Mouse (Mus musculus) embryonic facial prominence, embryonic 14.5 days (tissue): ENCODE data around the gene Ccl28. TPM values are rescaled to one million over a fixed set of nuclear protein-coding genes. Genes with fewer than 3 reads are reported as not detected.

Source experiments
- ATAC-seq: fragments of 200-750 bp; cut with Nextera tagmentation; 2 replicates; pipeline ENCODE4 v1.8.0; 2017; ENCODE audit warnings: low read depth, moderate number of reproducible peaks, moderate TSS enrichment
- DNase-seq: peaks from one replicate; pipeline ENCODE4 v3.0.0-alpha.2; 2015; ENCODE audit warnings: low spot score
- H3K27ac ChIP-seq: fragments of 300-500 bp; sonication (generic); replicated peaks from 2 replicates; pipeline ENCODE4 v1.5.1; 2014; ENCODE audit warnings: low read depth, mild to moderate bottlenecking, low read length, moderate library complexity
- H3K27me3 ChIP-seq: fragments of 300-500 bp; sonication (generic); replicated peaks from 2 replicates; pipeline ENCODE4 v1.6.1; 2014; ENCODE audit warnings: low read length; ENCODE audit not compliant: control insufficient read depth, insufficient read depth
- H3K36me3 ChIP-seq: fragments of 300-500 bp; sonication (generic); 2 replicates; pipeline ENCODE4 v1.6.1; 2014; ENCODE audit warnings: low read length, mixed read lengths; ENCODE audit not compliant: control insufficient read depth, insufficient read depth
- H3K4me1 ChIP-seq: fragments of 300-500 bp; sonication (generic); 2 replicates; pipeline ENCODE4 v1.6.1; 2014; ENCODE audit warnings: antibody characterized with exemption, low read length; ENCODE audit not compliant: control insufficient read depth, insufficient read depth
- H3K4me2 ChIP-seq: fragments of 300-500 bp; sonication (generic); 2 replicates; pipeline ENCODE4 v1.6.1; 2014; ENCODE audit warnings: low read depth, mild to moderate bottlenecking, low read length, moderate library complexity, mixed read lengths
- H3K4me3 ChIP-seq: fragments of 300-500 bp; sonication (generic); 2 replicates; pipeline ENCODE4 v1.5.1; 2014; ENCODE audit warnings: low read depth, mild to moderate bottlenecking, low read length
- H3K9ac ChIP-seq: fragments of 300-500 bp; sonication (generic); 2 replicates; pipeline ENCODE4 v1.6.1; 2014; ENCODE audit warnings: low read depth, mild to moderate bottlenecking, low read length, moderate library complexity, mixed read lengths
- H3K9me3 ChIP-seq: fragments of 300-500 bp; sonication (generic); 2 replicates; pipeline ENCODE4 v1.6.1; 2016; ENCODE audit warnings: low read length; ENCODE audit not compliant: control insufficient read depth
- WGBS: fragments of 180-500 bp; shearing (Covaris S2); extraction: QIAGEN DNeasy Blood & Tissue Kit; methylation state at CpG from one replicate; pipeline ENCODE4 v1.1.7; 2014; 5-methylcytosine and 5-hydroxymethylcytosine counted together
- polyA plus RNA-seq: library from polyadenylated mRNA; unstranded; fragments of >200 nt; fragmentation: Nextera tagmentation; extraction: Ambion mirVana; gene quantifications from 2 replicates; pipeline ENCODE4 v1.2.1, GENCODE M21; 2014

Gene Ccl28
- polyA plus RNA-seq, 1 experiment from 2014 or later = not detected

- DNase-seq (no peak), ATAC-seq (no peak)
- WGBS = 85% methylated on average over 5 of the region's 5 CpGs
Measured at GRCm38 (mm10) chr13:119639302-119639701, 15.7 kb downstream of the Ccl28 start.

GRCm38 (mm10) chr13:119640504-119640903 is 16.9 kb downstream of the Ccl28 start:
- Histone ChIP-seq H3K9me3 (no peaks in the 10 kb centered on the region), H3K36me3 (no peaks in the 10 kb centered on the region), H3K9ac (no peak overlapping the region), H3K27me3 (no peaks in the 10 kb centered on the region), H3K4me3 (no peak overlapping the region), H3K4me1 (no peaks in the 10 kb centered on the region), H3K4me2 (no peak overlapping the region), H3K27ac (no peak overlapping the region)
- peak; percentile 63 for DNase-seq
- ATAC-seq = no peak
- WGBS = 35% methylated on average over 4 of the region's 4 CpGs

More at GRCm38 (mm10) chr13:119639302-119639701, 15.7 kb downstream of the Ccl28 start:
- Histone ChIP-seq H3K27ac (no peak overlapping the region), H3K4me2 (no peak overlapping the region), H3K4me3 (no peak overlapping the region), H3K36me3 (no peaks in the 10 kb centered on the region), H3K9me3 (no peaks in the 10 kb centered on the region), H3K27me3 (no peaks in the 10 kb centered on the region), H3K4me1 (no peaks in the 10 kb centered on the region), H3K9ac (no peak overlapping the region)

GRCm38 (mm10) chr13:119641145-119641544 is 17.5 kb downstream of the Ccl28 start:
- H3K27me3 ChIP-seq = no peaks in the 10 kb centered on the region
- no peak for ATAC-seq
- no peak overlapping the region for H3K4me2 ChIP-seq
- no peak overlapping the region for H3K4me3 ChIP-seq
- no peaks in the 10 kb centered on the region for H3K9me3 ChIP-seq
- no peak overlapping the region for H3K27ac ChIP-seq
- no peak overlapping the region for H3K9ac ChIP-seq
- H3K36me3 ChIP-seq = no peaks in the 10 kb centered on the region
- WGBS = 73% methylated on average over 7 of the region's 7 CpGs
- H3K4me1 ChIP-seq = no peaks in the 10 kb centered on the region
- DNase-seq = no peak

DNA sequence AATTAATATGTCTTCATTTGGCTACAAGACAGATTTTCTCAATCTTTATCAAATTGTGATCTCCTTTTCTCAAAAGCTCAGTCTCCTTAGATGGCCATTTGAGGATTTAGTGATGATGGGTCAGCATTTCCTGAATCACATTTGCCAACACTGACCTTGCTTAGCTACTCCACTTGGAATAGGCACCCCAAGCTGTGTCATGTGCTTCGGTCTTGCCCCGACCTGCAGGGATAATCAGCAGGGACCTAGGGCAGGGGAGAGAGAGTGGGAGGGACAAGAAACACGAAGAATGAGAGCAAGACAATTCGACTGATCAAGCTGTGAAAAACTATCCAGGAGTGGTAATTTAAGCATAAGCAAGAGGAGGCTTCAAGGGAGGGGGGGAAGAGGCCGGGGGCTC is 21.1 kb downstream of the Ccl28 start:
- Histone ChIP-seq H3K9me3 (no peaks in the 10 kb centered on the region), H3K4me2 (no peak overlapping the region), H3K4me1 (no peaks in the 10 kb centered on the region), H3K36me3 (no peaks in the 10 kb centered on the region), H3K9ac (no peak overlapping the region), H3K27ac (no peak overlapping the region), H3K27me3 (no peaks in the 10 kb centered on the region), H3K4me3 (no peak overlapping the region)
- DNase-seq (no peak), ATAC-seq (no peak)
- 60% methylated on average over 5 of the region's 5 CpGs for WGBS

DNA sequence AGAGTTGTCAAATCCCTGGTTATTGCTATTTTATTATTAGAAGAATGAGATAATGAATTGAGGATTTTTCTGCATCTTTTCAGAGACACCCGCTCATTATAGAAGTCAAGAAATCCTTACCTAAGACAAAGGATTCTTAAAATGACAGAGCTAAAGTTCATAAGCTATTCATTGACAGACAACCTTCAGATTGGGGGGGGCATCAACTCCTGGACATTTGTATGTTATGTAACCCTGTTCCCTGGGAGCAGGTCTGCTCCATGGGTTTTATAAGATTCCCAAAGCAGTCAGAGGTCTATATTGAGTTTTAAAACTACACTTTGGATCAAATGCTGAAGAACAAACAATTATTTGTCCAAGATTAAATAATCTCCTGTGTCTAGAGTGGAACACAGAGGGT is 22.9 kb downstream of the Ccl28 start:
- Histone ChIP-seq H3K27ac (no peak overlapping the region), H3K9me3 (no peaks in the 10 kb centered on the region), H3K9ac (no peak overlapping the region), H3K4me3 (no peak overlapping the region), H3K4me2 (no peak overlapping the region), H3K27me3 (no peaks in the 10 kb centered on the region), H3K36me3 (no peaks in the 10 kb centered on the region), H3K4me1 (no peaks in the 10 kb centered on the region)
- ATAC-seq = no peak
- DNase-seq = no peak
- WGBS = 83% methylated on average over 1 of the region's 1 CpGs

DNA sequence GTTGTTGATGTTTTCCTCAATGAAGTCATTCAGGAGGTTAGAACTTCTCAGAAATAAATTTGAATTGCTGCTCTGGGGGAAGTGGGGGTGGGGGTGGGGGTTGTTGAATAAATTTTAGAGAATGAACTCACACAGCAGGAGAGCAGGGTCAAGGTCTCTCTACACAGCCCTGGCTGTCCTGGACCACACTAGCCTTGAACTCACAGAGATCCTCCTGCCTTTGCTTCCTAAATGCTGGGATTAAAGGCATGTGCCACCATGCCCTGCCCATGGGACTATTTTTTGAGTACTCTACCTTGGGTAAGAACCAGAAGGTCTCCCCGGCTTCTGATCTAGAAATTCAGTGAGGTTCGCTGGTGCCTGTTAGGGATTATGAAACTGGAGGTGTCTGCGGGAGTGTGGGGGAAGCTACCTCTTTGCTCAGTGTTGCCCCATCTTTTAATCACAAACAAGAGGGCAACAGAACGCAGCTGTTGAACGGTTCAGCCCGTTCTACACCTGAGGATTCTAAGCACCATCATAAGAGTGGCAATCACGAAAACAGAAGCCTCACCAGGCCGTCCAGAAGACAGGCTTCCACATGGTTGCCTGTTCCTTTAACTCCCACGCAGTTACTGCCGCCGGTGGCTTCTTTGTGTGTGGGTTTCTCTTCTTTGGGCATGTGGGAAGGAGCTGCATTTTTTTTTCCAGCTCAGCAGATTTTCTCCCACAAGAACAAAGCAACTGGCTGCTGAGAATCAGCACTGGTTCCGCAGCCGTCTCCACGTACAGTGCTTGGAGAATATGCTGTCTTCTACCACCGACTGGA is 25.5 kb downstream of the Ccl28 start:
- no peak for ATAC-seq

GRCm38 (mm10) chr13:119649699-119650046 is 26.1 kb downstream of the Ccl28 start:
- Histone ChIP-seq H3K27ac (no peak overlapping the region), H3K9ac (no peak overlapping the region), H3K9me3 (no peaks in the 10 kb centered on the region), H3K4me2 (no peak overlapping the region), H3K27me3 (no peaks in the 10 kb centered on the region), H3K4me3 (no peak overlapping the region), H3K36me3 (no peaks in the 10 kb centered on the region), H3K4me1 (no peaks in the 10 kb centered on the region)
- ATAC-seq (no peak), DNase-seq (no peak)
- WGBS = 84% methylated on average over 1 of the region's 1 CpGs

More for the DNA sequence above, 25.5 kb downstream of the Ccl28 start:
- Histone ChIP-seq H3K27me3 (no peaks in the 10 kb centered on the region), H3K4me2 (no peak overlapping the region), H3K9me3 (no peaks in the 10 kb centered on the region), H3K4me1 (no peaks in the 10 kb centered on the region), H3K27ac (no peak overlapping the region), H3K4me3 (no peak overlapping the region), H3K36me3 (no peaks in the 10 kb centered on the region), H3K9ac (no peak overlapping the region)
- peak; percentile 22 for DNase-seq
- 61% methylated on average over 15 of the region's 15 CpGs for WGBS

- DNase-seq (no peak), ATAC-seq (no peak)
- no peak overlapping the region for H3K4me2 ChIP-seq
- H3K27me3 ChIP-seq = no peaks in the 10 kb centered on the region
- H3K9ac ChIP-seq = no peak overlapping the region
- no peaks in the 10 kb centered on the region for H3K4me1 ChIP-seq
- 85% methylated on average over 2 of the region's 2 CpGs for WGBS
- no peaks in the 10 kb centered on the region for H3K36me3 ChIP-seq
- no peak overlapping the region for H3K4me3 ChIP-seq
- H3K9me3 ChIP-seq = no peaks in the 10 kb centered on the region
- H3K27ac ChIP-seq = no peak overlapping the region
Measured at GRCm38 (mm10) chr13:119654734-119655133, 31.1 kb downstream of the Ccl28 start.

- Histone ChIP-seq H3K27me3 (no peaks in the 10 kb centered on the region), H3K27ac (no peak overlapping the region), H3K4me1 (no peaks in the 10 kb centered on the region), H3K9ac (no peak overlapping the region), H3K4me3 (no peak overlapping the region), H3K9me3 (no peaks in the 10 kb centered on the region), H3K36me3 (no peaks in the 10 kb centered on the region), H3K4me2 (no peak overlapping the region)
- no peak for DNase-seq
- WGBS = 83% methylated on average over 2 of the region's 2 CpGs
- ATAC-seq = no peak
Measured at GRCm38 (mm10) chr13:119656246-119656645, 32.6 kb downstream of the Ccl28 start.
